Mouse (Mus musculus): Measurements from ENCODE around the gene Gm49396.

Gm49396 gene

GRCm38 (mm10) chr7:30553021-30553589, 10.0 kb upstream of the Gm49396 start:
- DNase-seq: peak; percentile 61 to 71

GRCm38 (mm10) chr7:30553810-30554584, 9.1 kb upstream of the Gm49396 start:
- no peak for DNase-seq

DNA sequence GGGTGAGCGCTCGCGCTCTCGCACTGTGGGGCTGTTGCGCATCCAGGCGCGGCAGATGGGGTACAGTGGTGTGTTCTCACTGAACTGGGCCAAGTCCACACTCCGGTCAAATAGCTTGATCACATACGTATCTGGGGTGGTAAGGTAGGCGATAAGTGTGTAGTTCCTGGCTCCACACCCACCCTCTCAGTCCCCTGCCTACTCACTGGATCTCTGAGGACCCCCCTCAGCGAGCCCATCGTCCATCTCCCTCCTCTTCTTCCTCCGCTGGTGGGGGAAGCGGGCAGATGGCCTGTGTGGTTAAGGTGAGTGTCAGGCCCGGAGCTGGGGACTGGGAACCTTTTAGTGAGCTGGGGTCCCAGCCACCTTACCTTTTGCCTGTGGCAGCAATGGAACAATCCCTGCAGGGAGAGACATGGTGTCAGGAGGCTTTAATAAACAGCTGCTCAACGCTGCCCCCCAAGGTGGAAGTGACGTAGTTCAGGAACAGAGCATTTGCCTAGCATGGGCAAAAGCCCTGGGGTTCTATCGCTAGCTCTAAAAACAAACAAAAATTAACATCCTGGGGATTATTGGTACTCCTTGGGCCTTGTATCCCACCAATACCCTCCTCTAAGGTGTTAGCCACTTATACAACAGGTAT, 6.1 kb upstream of the Gm49396 start:
- DNase-seq: peak in 1 of 2 experiments; percentile 28

GRCm38 (mm10) chr7:30557901-30558514, 5.1 kb upstream of the Gm49396 start:
- peak in 1 of 2 experiments; percentile 20 for DNase-seq

- DNase-seq: no peak
These were observed 4.3 kb upstream of the Gm49396 start for GRCm38 (mm10) chr7:30558656-30559442.

GRCm38 (mm10) chr7:30559443-30559954, 3.6 kb upstream of the Gm49396 start, which contains the start of gene Lin37:
Gene Lin37, minus strand, starts transcription at chr7:30559838.
- peak; percentile 97 to 99 for DNase-seq

DNA sequence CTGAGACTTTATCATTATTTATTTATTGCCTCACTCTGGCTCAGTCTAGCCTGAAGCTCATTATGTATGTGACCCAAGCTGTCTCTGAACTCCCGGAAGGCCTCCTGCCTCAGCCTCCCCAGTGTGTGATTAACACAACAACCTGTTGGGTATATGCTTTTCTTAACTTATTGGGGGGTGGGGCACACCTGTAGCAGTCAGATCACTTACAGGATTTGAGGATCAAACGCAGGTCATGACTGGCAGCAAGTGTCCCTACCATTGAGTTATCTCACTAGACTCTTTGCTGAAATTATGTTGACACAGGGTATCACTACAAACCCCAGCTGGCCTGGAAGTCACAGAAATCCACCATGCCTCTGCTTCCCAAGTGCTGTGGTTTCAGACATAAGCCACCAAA, 2.8 kb upstream of the Gm49396 start:
- DNase-seq: peak in 1 of 2 experiments; percentile 18

DNA sequence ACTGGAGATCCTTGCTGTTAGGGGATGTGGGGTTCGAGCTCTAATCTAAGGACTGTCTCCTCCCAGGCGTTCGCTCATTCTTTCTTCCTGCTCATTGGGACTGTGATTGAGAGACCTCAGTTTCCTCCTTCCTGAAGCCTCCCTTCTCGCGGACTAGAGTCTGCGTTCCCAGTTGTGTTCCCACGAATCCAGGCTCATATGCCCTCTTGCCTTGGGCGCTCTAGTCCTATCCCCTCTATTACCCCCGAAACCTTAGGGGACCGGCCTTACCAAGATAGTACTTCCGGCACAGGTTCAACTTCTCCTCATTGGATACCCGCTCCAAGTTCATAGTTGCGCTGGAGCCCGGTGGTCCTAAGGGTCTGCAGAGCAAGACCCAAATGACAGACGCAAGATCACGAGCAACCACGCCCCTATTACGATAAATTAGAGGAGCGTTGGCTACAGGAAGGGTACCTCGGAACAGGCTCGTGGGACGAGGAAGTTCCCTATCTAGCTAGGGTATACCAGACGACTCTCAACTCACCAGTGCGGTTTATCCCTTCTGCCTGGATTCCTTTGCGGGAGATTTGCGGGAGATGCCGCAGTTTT, 523 bp upstream of the Gm49396 start:
- no peak for DNase-seq

DNA sequence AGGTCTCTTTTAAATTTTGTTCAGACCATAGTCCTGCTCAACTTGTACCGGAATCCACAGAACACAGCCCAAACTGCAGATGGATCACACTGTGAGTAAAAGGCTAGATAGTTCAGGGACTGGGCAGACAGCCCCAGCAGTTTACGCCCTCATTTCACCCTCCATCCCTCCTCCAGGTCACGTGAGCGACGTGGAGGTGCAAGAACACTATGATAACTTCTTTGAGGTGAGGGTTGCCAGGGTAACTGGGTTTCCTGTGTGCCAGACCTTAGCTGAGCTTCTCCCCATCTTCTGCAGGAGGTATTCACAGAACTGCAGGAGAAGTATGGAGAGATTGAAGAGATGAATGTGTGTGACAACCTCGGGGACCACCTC, 749 bp downstream of the Gm49396 start:
- DNase-seq: no peak

DNA sequence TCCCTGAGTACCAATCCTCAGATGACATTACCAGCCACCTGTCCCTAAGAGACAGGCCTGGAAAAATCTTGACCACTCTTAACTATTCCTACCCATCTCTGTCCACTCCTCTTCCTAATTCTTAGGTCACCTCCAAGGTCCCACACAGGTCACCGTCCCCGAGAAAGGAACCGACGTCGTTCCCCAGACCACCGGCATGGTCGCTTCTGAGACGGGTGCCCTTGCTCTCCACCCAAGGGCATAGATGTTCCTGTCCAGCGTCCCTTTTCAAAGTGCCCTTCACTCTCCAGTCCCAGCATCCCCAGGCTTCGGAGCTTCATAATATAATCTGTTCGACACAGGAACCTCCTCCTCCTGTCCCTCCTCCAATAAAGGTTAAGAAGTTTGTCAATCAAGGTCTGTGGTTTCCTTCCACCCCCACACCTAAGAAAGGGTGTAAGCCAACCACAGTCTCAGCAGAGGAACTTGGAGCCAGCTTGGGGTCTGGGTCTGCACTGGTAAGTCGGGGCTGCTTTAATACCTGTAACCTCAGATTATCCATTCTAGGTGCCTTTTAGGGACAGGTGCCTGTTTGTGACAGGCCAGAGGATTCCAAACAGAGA, 1.9 kb downstream of the Gm49396 start, which contains the start of gene Igflr1:
Gene Igflr1, plus strand, starts transcription at position 458 of the 602 bp plus-strand sequence.
- peak in 1 of 2 experiments; percentile 18 for DNase-seq

DNA sequence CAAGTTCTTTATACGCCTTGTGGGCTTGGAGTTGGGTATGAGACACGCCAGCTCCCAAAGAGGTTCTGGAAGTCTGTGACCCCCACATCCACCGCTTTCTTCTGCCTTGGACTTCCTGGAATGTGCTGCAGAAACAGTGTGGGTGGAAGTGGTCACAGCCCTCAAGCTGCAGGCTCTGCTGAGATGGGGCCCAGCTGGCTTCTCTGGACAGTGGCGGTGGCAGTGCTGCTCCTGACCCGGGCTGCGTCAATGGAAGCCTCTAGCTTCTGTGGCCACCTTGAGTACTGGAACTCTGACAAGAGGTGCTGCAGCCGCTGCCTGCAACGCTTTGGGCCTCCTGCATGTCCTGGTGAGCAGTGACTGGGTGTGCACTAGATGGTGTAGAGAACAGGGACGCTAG, 2.9 kb downstream of the Gm49396 start:
- no peak for DNase-seq

- no peak for DNase-seq
These were observed 4.4 kb downstream of the Gm49396 start for GRCm38 (mm10) chr7:30567555-30567954.

GRCm38 (mm10) chr7:30572389-30572788, 9.2 kb downstream of the Gm49396 start:
- DNase-seq: no peak

- DNase-seq: peak; percentile 74 to 79
These were observed 9.8 kb downstream of the Gm49396 start for GRCm38 (mm10) chr7:30572969-30573368.

DNA sequence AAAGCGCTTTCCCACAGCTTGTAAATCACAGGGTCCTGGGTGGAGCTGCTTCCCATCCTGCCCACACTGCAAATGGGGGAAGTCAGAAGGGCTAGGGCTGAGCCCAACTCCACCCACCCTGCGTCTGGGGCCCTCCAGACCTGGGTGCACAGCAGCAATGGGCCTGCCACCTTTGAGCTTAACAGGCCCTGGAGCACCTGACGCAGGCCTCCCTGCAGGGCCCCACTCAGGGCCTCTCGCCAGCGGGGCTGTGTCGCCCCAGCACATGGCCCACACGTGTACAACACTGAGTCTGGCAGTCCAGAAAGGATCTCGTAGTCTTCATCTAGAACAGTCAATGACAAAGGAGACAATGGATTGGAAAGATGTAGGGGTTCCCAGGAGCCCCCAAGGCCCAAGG, 16.8 kb downstream of the Gm49396 start:
- DNase-seq: no peak

- no peak for DNase-seq
These were observed 18.4 kb downstream of the Gm49396 start for GRCm38 (mm10) chr7:30581547-30581946.

DNA sequence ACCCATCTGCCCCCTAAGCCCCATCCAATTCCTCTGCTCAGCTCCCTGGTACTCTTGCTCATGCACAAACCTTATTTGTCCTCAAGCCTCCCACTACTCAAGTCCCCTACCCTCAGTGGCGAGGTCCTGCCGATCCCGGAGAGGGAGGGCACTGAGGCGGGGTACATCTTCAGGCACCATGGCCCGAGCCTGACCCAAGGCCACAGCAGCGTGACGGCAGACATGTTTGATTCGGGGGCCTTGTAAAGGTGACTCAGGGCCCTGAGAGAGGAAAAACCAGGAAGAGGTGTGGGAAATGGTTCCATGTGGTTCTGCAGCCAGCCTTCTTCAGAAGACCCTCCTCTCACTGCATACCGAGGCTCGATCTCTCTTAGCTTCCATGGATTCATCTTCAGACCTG, 21.2 kb downstream of the Gm49396 start:
- DNase-seq: no peak

GRCm38 (mm10) chr7:30585170-30585569, 22.0 kb downstream of the Gm49396 start:
- DNase-seq: no peak

GRCm38 (mm10) chr7:30586455-30587020, 23.4 kb downstream of the Gm49396 start:
- DNase-seq: peak in 1 of 2 experiments; percentile 40

DNA sequence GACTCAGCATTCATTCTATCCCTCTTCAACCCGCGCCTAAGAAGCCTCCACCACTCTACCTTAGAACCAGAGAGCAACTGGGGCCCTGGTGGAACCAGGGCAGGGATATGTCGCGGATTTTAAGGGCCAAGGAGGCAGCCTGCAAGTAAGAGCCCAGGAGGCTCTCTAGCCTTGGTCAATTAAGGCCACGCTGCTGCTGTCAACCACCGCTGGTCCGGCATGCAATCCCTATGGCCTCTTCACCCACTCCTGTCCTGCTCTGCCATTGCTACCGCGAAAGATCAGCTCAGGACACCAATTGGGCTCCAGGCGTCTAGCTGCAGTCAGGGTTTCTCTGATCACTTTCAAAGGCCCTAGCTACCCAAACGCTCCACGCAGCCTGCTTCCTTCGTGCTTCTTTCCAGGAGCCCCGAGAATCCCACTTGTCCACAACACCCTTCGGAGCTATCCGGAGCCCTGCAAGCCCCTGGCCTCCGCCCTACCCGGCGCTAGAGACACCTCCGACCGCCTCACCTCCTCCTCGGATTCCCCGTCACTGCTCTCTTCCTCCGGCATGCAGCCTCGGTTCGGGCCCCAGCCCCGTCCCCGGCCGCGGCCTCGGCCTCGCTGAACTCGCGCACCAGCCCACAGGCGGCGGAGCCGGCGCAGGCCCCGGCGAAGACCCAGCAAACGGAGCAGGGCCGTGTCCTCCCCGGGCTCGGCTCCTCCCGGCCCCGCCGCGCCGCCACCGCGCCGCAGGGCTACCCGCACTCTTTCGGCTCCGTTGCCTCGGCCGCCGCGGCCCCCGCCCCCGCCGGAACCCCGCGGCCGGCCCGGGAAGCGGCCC, 24.9 kb downstream of the Gm49396 start:
- DNase-seq: peak in 1 of 2 experiments; percentile 46

All from cerebellum, adult 18-20 months (tissue).